Mouse (Mus musculus): Measurements from ENCODE around the gene Ddn.
"Not testable (repeated sequence)": the region's sequence is repeated elsewhere in the genome, so short reads cannot be mapped to it uniquely, and the experiment has no call there.

The Ddn gene

GRCm38 (mm10) chr15:98831684-98832035 is 22.4 kb upstream of the Ddn start:
- DNase-seq (ENCODE audit: low spot score in 2 of 2) = no peak

GRCm38 (mm10) chr15:98830736-98831683 is 21.7 kb upstream of the Ddn start, which contains the start of gene Prkag1:
Gene Prkag1 (minus strand): TSS chr15:98831521.
- peak; percentile 93 to 95 for DNase-seq (ENCODE audit: low spot score in 2 of 2)

- no peak for DNase-seq (ENCODE audit: low spot score in 2 of 2)
These were observed 18.3 kb upstream of the Ddn start for GRCm38 (mm10) chr15:98827611-98828011.

- no peak for DNase-seq (ENCODE audit: low spot score in 2 of 2)
These were observed 14.1 kb upstream of the Ddn start for GRCm38 (mm10) chr15:98823434-98823833.

- no peak for DNase-seq (ENCODE audit: low spot score in 2 of 2)
These were observed 12.9 kb upstream of the Ddn start for GRCm38 (mm10) chr15:98822147-98822546.

GRCm38 (mm10) chr15:98821403-98821802 is 12.1 kb upstream of the Ddn start:
- peak; percentile 19 to 37 for DNase-seq (ENCODE audit: low spot score in 2 of 2)

- no peak for DNase-seq (ENCODE audit: low spot score in 2 of 2)
These were observed 11.6 kb upstream of the Ddn start for GRCm38 (mm10) chr15:98820937-98821336.

- DNase-seq (ENCODE audit: low spot score in 2 of 2) = no peak
These were observed 8.9 kb upstream of the Ddn start for GRCm38 (mm10) chr15:98818171-98818570.

- DNase-seq (ENCODE audit: low spot score in 2 of 2) = no peak
These were observed 3.6 kb upstream of the Ddn start for GRCm38 (mm10) chr15:98812741-98813424.

GRCm38 (mm10) chr15:98810212-98810611 is 922 bp upstream of the Ddn start:
- not testable (repeated sequence) for DNase-seq (ENCODE audit: low spot score in 2 of 2)

- DNase-seq (ENCODE audit: low spot score in 2 of 2) = no peak
These were observed 597 bp downstream of the Ddn start for GRCm38 (mm10) chr15:98808651-98809134.

GRCm38 (mm10) chr15:98807895-98808650 is 1.2 kb downstream of the Ddn start:
- DNase-seq (ENCODE audit: low spot score in 2 of 2) = no peak

- DNase-seq (ENCODE audit: low spot score in 2 of 2) = no peak
These were observed 2.2 kb downstream of the Ddn start for GRCm38 (mm10) chr15:98806809-98807770.

GRCm38 (mm10) chr15:98806071-98806808 is 3.0 kb downstream of the Ddn start:
- no peak for DNase-seq (ENCODE audit: low spot score in 2 of 2)

- peak in 1 of 2 experiments; percentile 32 for DNase-seq (ENCODE audit: low spot score in 2 of 2)
These were observed 3.8 kb downstream of the Ddn start for GRCm38 (mm10) chr15:98805324-98806040.

GRCm38 (mm10) chr15:98804054-98804453 is 5.2 kb downstream of the Ddn start:
- peak; percentile 51 to 71 for DNase-seq (ENCODE audit: low spot score in 2 of 2)

- no peak for DNase-seq (ENCODE audit: low spot score in 2 of 2)
These were observed 6.4 kb downstream of the Ddn start for GRCm38 (mm10) chr15:98802926-98803325.

GRCm38 (mm10) chr15:98799396-98799795 is 9.9 kb downstream of the Ddn start:
- peak; percentile 45 to 77 for DNase-seq (ENCODE audit: low spot score in 2 of 2)

GRCm38 (mm10) chr15:98798903-98799302 is 10.4 kb downstream of the Ddn start:
- DNase-seq (ENCODE audit: low spot score in 2 of 2) = no peak
